Mouse (Mus musculus) layer of hippocampus, postnatal 25 days (tissue): ENCODE data around the gene Fam222b. TPM values are rescaled to one million over a fixed set of nuclear protein-coding genes. Genes with fewer than 3 reads are reported as not detected.
"Not testable (repeated sequence)": the region's sequence is repeated elsewhere in the genome, so short reads cannot be mapped to it uniquely, and the experiment has no call there.

Source experiments
- DNase-seq, 2 experiments: peaks; one replicate each; pipeline ENCODE4 v3.0.0; 2022; ENCODE audit warnings: mixed read lengths in 2 of 2, low spot score in 1 of 2; ENCODE audit errors: extremely low spot score in 1 of 2
- total RNA-seq, 2 experiments: library from RNA; stranded (reverse); gene quantifications; 2 replicates each; pipeline ENCODE4 v1.2.3; 2021

Gene Fam222b
- total RNA-seq, 2 experiments from 2014 or later: 27.6 to 33.4 TPM

- no peak for DNase-seq
Measured at GRCm38 (mm10) chr11:78133915-78134314, 39.5 kb downstream of the Fam222b start.

GRCm38 (mm10) chr11:78134344-78134743, 39.9 kb downstream of the Fam222b start:
- no peak for DNase-seq

- DNase-seq: not testable (repeated sequence)
Measured at GRCm38 (mm10) chr11:78135314-78135713, 40.9 kb downstream of the Fam222b start.

- no peak for DNase-seq
Measured at GRCm38 (mm10) chr11:78136132-78136531, 41.7 kb downstream of the Fam222b start.

DNA sequence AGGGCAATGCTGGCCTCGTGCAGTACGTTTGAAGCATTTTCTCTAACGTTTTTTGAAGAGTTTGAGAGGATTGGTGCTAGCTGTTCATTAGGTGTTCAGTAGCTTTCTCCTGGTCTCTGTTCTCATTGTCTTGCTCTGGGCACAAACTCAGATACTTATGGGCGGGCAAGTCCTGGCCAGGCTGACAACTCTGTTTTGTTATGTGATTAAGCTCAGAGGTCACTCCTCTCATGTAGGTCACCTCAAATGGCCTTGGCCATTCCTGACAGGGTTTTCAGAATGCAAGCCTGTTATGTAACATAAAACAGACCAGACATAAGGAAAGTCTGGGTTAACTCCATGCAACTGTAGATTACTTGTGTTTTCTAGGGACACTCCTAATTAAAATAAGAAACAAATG, 43.1 kb downstream of the Fam222b start:
- no peak for DNase-seq

- no peak for DNase-seq
Measured at GRCm38 (mm10) chr11:78138023-78138422, 43.6 kb downstream of the Fam222b start.

- DNase-seq: no peak
Measured at GRCm38 (mm10) chr11:78140665-78141064, 46.2 kb downstream of the Fam222b start.

DNA sequence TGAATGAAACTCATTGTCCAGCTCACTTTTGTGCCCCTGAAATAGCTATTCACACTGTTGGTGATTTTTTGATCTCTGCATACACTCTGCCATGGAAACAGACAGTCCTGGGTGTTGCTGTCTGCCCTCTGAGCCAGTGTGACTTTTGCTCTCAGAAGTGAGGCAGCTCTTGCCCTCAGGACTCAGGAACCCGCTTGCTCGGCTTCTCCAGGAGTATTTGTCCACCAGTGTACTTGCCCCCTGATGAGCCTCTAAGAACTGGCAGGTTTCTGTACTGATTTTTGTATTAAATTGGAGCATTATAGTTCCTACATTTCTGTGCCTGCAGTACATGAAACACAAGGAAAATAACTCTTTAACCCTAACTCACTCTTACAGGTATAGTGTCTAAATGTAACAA, 49.1 kb downstream of the Fam222b start:
- no peak for DNase-seq

GRCm38 (mm10) chr11:78146168-78146567, 51.7 kb downstream of the Fam222b start:
- no peak for DNase-seq

DNA sequence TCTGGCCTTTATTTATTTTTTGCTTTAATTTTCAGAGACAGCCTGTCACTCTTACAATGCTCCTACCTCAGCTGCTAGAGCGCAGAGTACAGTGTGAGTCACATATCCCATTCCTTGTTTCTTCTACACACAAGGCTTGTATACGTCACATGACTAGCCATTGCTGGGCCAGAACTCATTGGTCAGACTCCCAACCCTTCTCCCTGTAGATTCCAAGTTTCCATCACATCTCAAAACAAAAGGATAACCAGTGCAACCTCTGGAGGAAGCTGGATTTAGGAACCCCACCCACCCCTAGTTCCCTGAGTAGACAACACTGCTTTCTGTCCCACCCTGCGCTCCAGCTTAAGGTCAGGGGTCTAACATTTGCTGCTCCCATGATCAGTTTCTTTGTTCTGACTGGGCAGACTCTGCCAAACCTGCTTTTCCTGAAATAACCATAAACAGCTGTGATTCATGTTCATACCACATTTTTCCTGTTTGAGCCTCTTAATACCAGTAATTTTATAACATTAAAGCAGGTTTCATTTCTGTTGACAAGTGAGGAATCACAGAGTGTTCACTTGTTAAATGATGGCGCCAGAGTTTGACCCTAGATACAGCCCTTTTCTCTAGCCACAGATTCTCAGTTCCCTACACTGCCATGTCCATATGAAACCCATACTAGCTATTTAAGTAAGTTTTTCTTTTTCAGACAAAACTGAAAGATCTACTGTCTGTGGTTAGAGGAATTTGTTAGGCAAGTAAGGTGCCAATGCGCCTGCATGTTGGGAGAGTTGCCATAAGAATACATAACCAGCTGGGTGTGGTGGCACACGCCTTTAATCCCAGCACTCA, 52.5 kb downstream of the Fam222b start:
- DNase-seq: no peak

- no peak for DNase-seq
Measured at GRCm38 (mm10) chr11:78151161-78151560, 56.7 kb downstream of the Fam222b start.

DNA sequence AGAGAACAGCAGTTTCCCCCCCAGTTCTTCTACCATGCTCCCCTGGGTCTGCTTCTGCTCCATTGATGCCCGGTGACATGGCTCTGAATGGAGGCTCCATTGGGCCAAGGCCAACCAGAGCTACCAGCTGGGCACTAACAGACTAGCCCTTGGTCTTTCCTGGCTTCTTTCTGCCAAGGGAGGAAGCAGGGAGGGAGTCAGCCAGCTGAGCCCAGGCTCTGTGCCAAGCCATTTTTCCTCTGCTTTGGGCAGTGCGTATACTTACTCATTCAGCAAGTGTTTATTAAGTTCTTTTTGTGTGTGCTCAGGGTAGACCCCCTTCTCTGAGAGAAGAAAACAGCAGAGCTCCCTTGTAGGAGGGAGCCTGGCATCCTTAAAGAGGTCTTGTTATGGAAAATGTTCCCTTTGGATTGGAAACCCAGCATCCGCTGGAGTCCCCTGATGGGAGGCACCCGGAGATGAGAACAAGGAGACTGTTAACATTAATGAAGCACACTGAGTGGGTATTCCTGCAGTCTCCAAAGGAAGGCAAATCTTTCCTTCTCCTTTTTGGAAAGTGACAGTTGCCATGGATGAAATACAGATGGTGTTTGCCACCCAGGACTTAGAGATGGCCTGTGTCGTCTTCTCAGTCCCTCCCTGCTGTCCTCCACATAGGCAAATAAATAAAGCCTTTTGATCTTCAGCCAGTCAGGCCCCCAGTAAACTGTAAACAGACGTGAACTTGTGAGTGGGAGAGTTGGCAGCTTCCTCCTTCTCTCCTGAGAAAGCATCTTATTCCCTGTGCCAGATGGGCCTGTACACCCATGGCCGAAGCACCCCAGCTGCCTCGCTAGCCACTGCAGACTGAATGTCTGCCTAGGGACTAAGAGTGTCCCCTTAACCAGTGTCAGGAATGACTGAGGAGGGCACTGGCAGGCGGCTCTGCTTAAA, 58.1 kb downstream of the Fam222b start:
- peak in 1 of 2 experiments; percentile 73 for DNase-seq

DNA sequence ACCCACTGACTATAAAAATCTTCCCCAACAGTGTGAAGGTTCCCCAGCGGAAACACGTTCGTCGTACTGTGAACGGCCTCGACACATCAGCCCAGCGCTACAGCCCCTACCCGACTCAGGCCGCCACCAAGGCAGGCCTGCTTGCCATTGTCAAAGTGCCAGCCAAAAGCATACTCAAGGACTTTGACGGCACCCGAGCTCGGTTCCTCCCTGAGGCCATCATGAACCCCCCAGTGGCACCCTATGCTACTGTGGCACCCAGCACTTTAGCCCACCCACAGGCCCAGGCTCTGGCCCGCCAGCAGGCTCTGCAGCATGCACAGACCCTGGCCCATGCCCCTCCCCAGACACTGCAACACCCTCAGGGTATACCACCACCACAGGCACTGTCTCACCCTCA, 59.3 kb downstream of the Fam222b start:
- no peak for DNase-seq

DNA sequence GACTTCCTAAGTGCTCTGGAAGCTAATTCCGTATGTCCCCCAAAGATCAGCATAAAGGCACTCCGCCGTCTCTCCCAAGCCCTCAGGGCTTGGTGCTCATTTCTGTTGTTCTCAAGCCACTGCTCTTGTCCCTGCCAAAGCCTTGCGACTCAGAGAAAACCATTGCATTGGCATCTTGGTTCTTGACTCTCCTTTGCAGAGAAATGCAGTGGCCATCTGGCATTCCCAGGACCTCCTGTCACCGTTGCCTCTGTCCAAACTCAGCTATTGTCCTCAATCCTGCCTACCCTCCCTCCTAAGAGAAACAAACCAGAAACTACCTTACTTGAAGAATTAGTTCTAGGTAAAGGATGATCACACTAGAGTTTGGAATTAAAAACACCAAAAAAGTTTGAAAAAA, 61.2 kb downstream of the Fam222b start:
- no peak for DNase-seq

GRCm38 (mm10) chr11:78156156-78156699, 61.8 kb downstream of the Fam222b start:
- no peak for DNase-seq

DNA sequence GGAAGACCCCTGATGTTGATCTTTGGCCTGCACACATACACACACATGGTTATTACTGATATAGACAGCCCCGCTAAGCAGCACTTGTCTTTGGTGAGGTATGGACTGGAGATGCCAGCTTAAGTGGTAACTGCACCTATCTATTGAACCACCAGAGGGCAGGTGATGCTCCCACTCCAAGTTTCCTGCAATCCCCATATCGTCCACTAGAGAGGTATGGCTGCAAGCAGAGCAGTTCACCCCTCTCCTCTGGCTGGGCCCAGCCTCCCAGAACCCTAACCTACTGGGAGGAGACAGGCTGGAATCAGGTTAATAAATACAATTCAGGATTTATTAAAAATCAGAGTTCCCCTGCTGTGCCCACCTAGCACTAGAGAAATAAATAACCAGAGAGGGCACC, 64.6 kb downstream of the Fam222b start:
- DNase-seq: peak in 1 of 2 experiments; percentile 64

DNA sequence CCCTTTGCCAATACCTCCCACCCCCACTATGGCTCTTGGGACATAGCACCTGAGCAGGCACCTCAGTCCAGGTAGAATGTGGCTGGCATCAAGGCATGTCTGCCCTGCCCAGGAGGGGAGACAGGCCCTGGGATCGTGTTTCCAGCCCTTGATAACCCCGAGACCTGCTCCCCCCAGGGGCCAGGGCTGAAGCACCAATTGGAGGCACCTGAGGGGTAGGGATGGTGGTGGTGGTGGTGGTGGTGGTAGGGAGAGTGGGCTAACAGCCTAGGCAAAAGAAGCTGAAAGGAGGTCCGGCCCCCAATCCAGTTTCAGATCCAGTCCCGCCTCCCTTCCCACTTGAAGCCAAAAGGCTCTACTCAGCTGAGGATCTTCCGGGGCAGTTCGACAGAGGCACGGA, 65.1 kb downstream of the Fam222b start:
- no peak for DNase-seq

- no peak for DNase-seq
Measured at GRCm38 (mm10) chr11:78160171-78160570, 65.7 kb downstream of the Fam222b start.

- no peak for DNase-seq
Measured at GRCm38 (mm10) chr11:78160675-78161074, 66.2 kb downstream of the Fam222b start.

- DNase-seq: no peak
Measured at GRCm38 (mm10) chr11:78161169-78161568, 66.7 kb downstream of the Fam222b start.

- no peak for DNase-seq
Measured at GRCm38 (mm10) chr11:78161968-78162367, 67.5 kb downstream of the Fam222b start.
